In the genomic region with DNA sequence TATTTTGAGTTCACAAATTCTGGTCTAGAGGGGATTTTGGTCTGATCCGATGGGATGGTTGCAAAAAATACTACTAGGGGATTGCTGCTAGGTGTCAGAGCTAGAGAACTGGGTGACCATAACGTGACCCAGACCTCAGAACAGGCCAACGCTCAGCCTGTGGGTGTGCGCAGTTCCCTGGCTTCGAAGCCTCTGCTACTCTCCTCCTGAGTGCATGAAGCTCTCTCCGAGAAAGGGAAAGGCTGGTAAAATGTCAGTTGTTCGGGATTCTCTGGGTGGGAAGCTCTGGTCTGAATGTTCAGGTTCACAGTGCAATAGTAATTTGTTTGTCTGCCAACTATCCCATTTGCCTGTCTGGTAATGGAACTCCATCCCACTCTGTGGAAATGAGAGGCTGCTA, we compare ENCODE assay signal across 18 mouse cellular contexts.
A peak's percentile ranks its signal among the peaks of the same experiment; 100 is the strongest.
DNase-seq lines count a peak whose midpoint lies in the region; ATAC-seq lines count a peak whose summit lies in the region.
"Had no signal": no experiment of that assay in that cellular context is flagged by ENCODE, and none has a peak within 500 bp of the region (broad histone marks: within the 10 kb centered on the region; RNA-seq: fewer than 3 reads in every experiment).

No protein-coding gene starts in this region.

- H3K9ac ChIP-seq in hindbrain, embryonic 13.5 days, result no peak overlapping the region
- H3K9ac ChIP-seq in hindbrain, embryonic 12.5 days, result no peak overlapping the region
- no peak overlapping the region for H3K9ac ChIP-seq in midbrain, embryonic 11.5 days (ENCODE audit: low read length)
- no peak overlapping the region for H3K9ac ChIP-seq in midbrain, embryonic 16.5 days (ENCODE audit: low read depth, low read length)
- H3K9ac ChIP-seq in neural tube, embryonic 14.5 days (replicated peaks; ENCODE audit: low read depth, low read length), result no peak overlapping the region
- H3K9ac ChIP-seq: intestine, embryonic 15.5 days had no signal

- H3K9me3 ChIP-seq in hindbrain, embryonic 13.5 days, result no peaks in the 10 kb centered on the region
- H3K9me3 ChIP-seq in hindbrain, embryonic 12.5 days (replicated peaks), result no peaks in the 10 kb centered on the region
- no peaks in the 10 kb centered on the region for H3K9me3 ChIP-seq in midbrain, embryonic 11.5 days (ENCODE audit: control insufficient read depth, low read length)
- no peaks in the 10 kb centered on the region for H3K9me3 ChIP-seq in midbrain, embryonic 16.5 days (replicated peaks; ENCODE audit: control insufficient read depth, low read length, poor library complexity, severe bottlenecking)
- no peaks in the 10 kb centered on the region for H3K9me3 ChIP-seq in neural tube, embryonic 14.5 days (ENCODE audit: control insufficient read depth, low read length)
- H3K9me3 ChIP-seq in midbrain, embryonic 10.5 days (replicated peaks), result no peaks in the 10 kb centered on the region
- H3K9me3 ChIP-seq: embryonic facial prominence, embryonic 10.5 days; forebrain, embryonic 10.5 days; heart, embryonic 10.5 days; intestine, embryonic 15.5 days had no signal

- no peak overlapping the region for H3K4me3 ChIP-seq in hindbrain, embryonic 13.5 days
- no peak overlapping the region for H3K4me3 ChIP-seq in hindbrain, embryonic 12.5 days
- no peak overlapping the region for H3K4me3 ChIP-seq in midbrain, embryonic 11.5 days (ENCODE audit: low read depth, low read length)
- H3K4me3 ChIP-seq in midbrain, embryonic 16.5 days (ENCODE audit: low read depth, low read length), result no peak overlapping the region
- H3K4me3 ChIP-seq in neural tube, embryonic 14.5 days (ENCODE audit: low read depth, low read length), result no peak overlapping the region
- no peak overlapping the region for H3K4me3 ChIP-seq in midbrain, embryonic 10.5 days
- H3K4me3 ChIP-seq: embryonic facial prominence, embryonic 10.5 days; forebrain, embryonic 10.5 days; gastrocnemius, adult 2 months; heart, embryonic 10.5 days; intestine, embryonic 15.5 days had no signal

- DNase-seq in midbrain, embryonic 11.5 days (ENCODE audit: low spot score, missing footprints), result peak; percentile 59
- DNase-seq in midbrain, embryonic 10.5 days (ENCODE audit: low spot score), result no peak
- DNase-seq: adrenal gland, adult 2 months; adrenal gland, postnatal 25 days; cerebellum, postnatal 10 days; gastrocnemius, adult 2 months; gastrocnemius, postnatal 25 days; heart, postnatal 10 days; heart, postnatal 4 days had no signal

- peak overlapping the region; percentile 80 for H3K27ac ChIP-seq in hindbrain, embryonic 13.5 days
- H3K27ac ChIP-seq in hindbrain, embryonic 12.5 days, result no peak overlapping the region
- H3K27ac ChIP-seq in midbrain, embryonic 11.5 days (ENCODE audit: low read depth, low read length), result no peak overlapping the region
- no peak overlapping the region for H3K27ac ChIP-seq in midbrain, embryonic 16.5 days (ENCODE audit: low read length)
- peak overlapping the region; percentile 55; the same call in 1 of the 2 replicates for H3K27ac ChIP-seq in neural tube, embryonic 14.5 days (ENCODE audit: low read depth, low read length)
- H3K27ac ChIP-seq in midbrain, embryonic 10.5 days (replicated peaks), result no peak overlapping the region
- H3K27ac ChIP-seq: embryonic facial prominence, embryonic 10.5 days; forebrain, embryonic 10.5 days; gastrocnemius, adult 2 months; heart, embryonic 10.5 days; intestine, embryonic 15.5 days had no signal

- ATAC-seq in hindbrain, embryonic 13.5 days (ENCODE audit: low FRiP score), result no peak
- no peak for ATAC-seq in hindbrain, embryonic 12.5 days (ENCODE audit: low FRiP score)
- no peak for ATAC-seq in midbrain, embryonic 11.5 days (ENCODE audit: low FRiP score)
- ATAC-seq in midbrain, embryonic 16.5 days, result no peak
- no peak for ATAC-seq in neural tube, embryonic 14.5 days (ENCODE audit: low read depth)
- ATAC-seq in erythroid progenitor cell, adult 5-6 weeks (replicated peaks; ENCODE audit: low FRiP score, poor library complexity, severe bottlenecking), result no peak
- ATAC-seq: intestine, embryonic 15.5 days had no signal

- no peaks in the 10 kb centered on the region for H3K27me3 ChIP-seq in hindbrain, embryonic 13.5 days
- no peaks in the 10 kb centered on the region for H3K27me3 ChIP-seq in hindbrain, embryonic 12.5 days
- H3K27me3 ChIP-seq in midbrain, embryonic 11.5 days (ENCODE audit: control insufficient read depth, insufficient read depth, low read length), result no peaks in the 10 kb centered on the region
- no peaks in the 10 kb centered on the region for H3K27me3 ChIP-seq in midbrain, embryonic 16.5 days (ENCODE audit: control insufficient read depth, insufficient read depth, low read depth, low read length)
- no peaks in the 10 kb centered on the region for H3K27me3 ChIP-seq in neural tube, embryonic 14.5 days (ENCODE audit: control insufficient read depth, insufficient read depth, low read length)
- H3K27me3 ChIP-seq in midbrain, embryonic 10.5 days (ENCODE audit: low read depth, poor library complexity, severe bottlenecking), result no peaks in the 10 kb centered on the region
- H3K27me3 ChIP-seq: intestine, embryonic 15.5 days had no signal

- H3K4me2 ChIP-seq in hindbrain, embryonic 13.5 days, result no peak overlapping the region
- H3K4me2 ChIP-seq in hindbrain, embryonic 12.5 days (replicated peaks), result no peak overlapping the region
- H3K4me2 ChIP-seq in midbrain, embryonic 11.5 days, result no peak overlapping the region
- no peak overlapping the region for H3K4me2 ChIP-seq in midbrain, embryonic 16.5 days (ENCODE audit: low read length)
- H3K4me2 ChIP-seq in neural tube, embryonic 14.5 days (ENCODE audit: low read depth, low read length), result no peak overlapping the region
- H3K4me2 ChIP-seq: intestine, embryonic 15.5 days had no signal

- WGBS in hindbrain, embryonic 13.5 days, result 93% methylated on average over 7 of the region's 7 CpGs
- 86% methylated on average over 7 of the region's 7 CpGs for WGBS in hindbrain, embryonic 12.5 days
- WGBS in midbrain, embryonic 11.5 days, result 90% methylated on average over 7 of the region's 7 CpGs
- 91% methylated on average over 7 of the region's 7 CpGs for WGBS in midbrain, embryonic 16.5 days
- WGBS in neural tube, embryonic 14.5 days, result 65% methylated on average over 7 of the region's 7 CpGs
- 90% methylated on average over 7 of the region's 7 CpGs for WGBS in midbrain, embryonic 10.5 days

- peaks cover 56% of the 10 kb centered on the region for H3K4me1 ChIP-seq in hindbrain, embryonic 13.5 days (replicated peaks)
- H3K4me1 ChIP-seq in hindbrain, embryonic 12.5 days, result peaks cover 16% of the 10 kb centered on the region
- H3K4me1 ChIP-seq in midbrain, embryonic 11.5 days (ENCODE audit: control insufficient read depth, insufficient read depth, low read length), result no peaks in the 10 kb centered on the region
- peaks cover 16% of the 10 kb centered on the region for H3K4me1 ChIP-seq in midbrain, embryonic 16.5 days (ENCODE audit: control insufficient read depth, insufficient read depth, low read length)
- H3K4me1 ChIP-seq in neural tube, embryonic 14.5 days (ENCODE audit: control insufficient read depth, insufficient read depth, low read length), result peaks cover 17% of the 10 kb centered on the region
- H3K4me1 ChIP-seq in midbrain, embryonic 10.5 days, result peaks cover 16% of the 10 kb centered on the region
- H3K4me1 ChIP-seq: intestine, embryonic 15.5 days had no signal

- peaks cover 19% of the 10 kb centered on the region for H3K36me3 ChIP-seq in hindbrain, embryonic 13.5 days
- no peaks in the 10 kb centered on the region for H3K36me3 ChIP-seq in hindbrain, embryonic 12.5 days
- H3K36me3 ChIP-seq in midbrain, embryonic 11.5 days (ENCODE audit: control insufficient read depth, insufficient read depth, low read length), result no peaks in the 10 kb centered on the region
- H3K36me3 ChIP-seq in midbrain, embryonic 16.5 days (ENCODE audit: control insufficient read depth, insufficient read depth, low read length), result peaks cover 6% of the 10 kb centered on the region
- no peaks in the 10 kb centered on the region for H3K36me3 ChIP-seq in neural tube, embryonic 14.5 days (ENCODE audit: control insufficient read depth, insufficient read depth, low read length)
- H3K36me3 ChIP-seq in midbrain, embryonic 10.5 days, result no peaks in the 10 kb centered on the region
- H3K36me3 ChIP-seq: embryonic facial prominence, embryonic 10.5 days; forebrain, embryonic 10.5 days; heart, embryonic 10.5 days; intestine, embryonic 15.5 days had no signal

Comparison
In these comparisons a context has a peak if more than half of its experiments do, and no peak if none do; other contexts are left out.
1. H3K27ac ChIP-seq: peak in hindbrain, embryonic 13.5 days (single experiment) and neural tube, embryonic 14.5 days (single experiment); none in hindbrain, embryonic 12.5 days (single experiment), midbrain, embryonic 11.5 days (single experiment), midbrain, embryonic 16.5 days (single experiment) and midbrain, embryonic 10.5 days (single experiment).